Mouse (Mus musculus) neural tube, embryonic 11.5 days (tissue): ENCODE data around the gene Ogfr. TPM values are rescaled to one million over a fixed set of nuclear protein-coding genes. Genes with fewer than 3 reads are reported as not detected.

Experiments
- ATAC-seq: fragments of 200-750 bp; cut with Nextera tagmentation; 2 replicates; pipeline ENCODE4 v1.8.0; 2017; ENCODE audit warnings: moderate number of reproducible peaks, mild to moderate bottlenecking, moderate TSS enrichment, moderate library complexity; ENCODE audit not compliant: insufficient read depth, low FRiP score, low TSS enrichment
- DNase-seq: peaks from one replicate; pipeline ENCODE4 v3.0.0-alpha.2; 2015; ENCODE audit warnings: low spot score
- H3K27ac ChIP-seq: fragments of 300-500 bp; sonication (generic); 2 replicates; pipeline ENCODE4 v1.5.1; 2014; ENCODE audit warnings: low read depth, mild to moderate bottlenecking, low read length
- H3K27me3 ChIP-seq: fragments of 300-500 bp; sonication (generic); 2 replicates; pipeline ENCODE4 v1.6.1; 2014; ENCODE audit warnings: mild to moderate bottlenecking, low read length, mixed read lengths; ENCODE audit not compliant: control insufficient read depth, insufficient read depth
- H3K36me3 ChIP-seq: fragments of 300-500 bp; sonication (generic); 2 replicates; pipeline ENCODE4 v1.6.1; 2014; ENCODE audit warnings: mild to moderate bottlenecking, low read length, moderate library complexity, mixed read lengths; ENCODE audit not compliant: control insufficient read depth, insufficient read depth
- H3K4me1 ChIP-seq: fragments of 300-500 bp; sonication (generic); 2 replicates; pipeline ENCODE4 v1.6.1; 2014; ENCODE audit warnings: low read length, mixed read lengths; ENCODE audit not compliant: control insufficient read depth, insufficient read depth
- H3K4me2 ChIP-seq: fragments of 300-500 bp; sonication (generic); 2 replicates; pipeline ENCODE4 v1.6.1; 2014; ENCODE audit warnings: low read depth, mild to moderate bottlenecking, moderate library complexity
- H3K4me3 ChIP-seq: fragments of 300-500 bp; sonication (generic); 2 replicates; pipeline ENCODE4 v1.5.1; 2014; ENCODE audit warnings: low read depth, low read length
- H3K9ac ChIP-seq: fragments of 300-500 bp; sonication (generic); 2 replicates; pipeline ENCODE4 v1.6.1; 2014; ENCODE audit warnings: mild to moderate bottlenecking, low read length
- H3K9me3 ChIP-seq: fragments of 300-500 bp; sonication (generic); 2 replicates; pipeline ENCODE4 v1.6.1; 2016; ENCODE audit warnings: low read length; ENCODE audit not compliant: control insufficient read depth
- whole genome bisulfite sequencing: fragments of 180-500 bp; shearing (Covaris S2); extraction: QIAGEN DNeasy Blood & Tissue Kit; methylation state at CpG from one replicate; pipeline ENCODE4 v1.1.7; 2014; 5-methylcytosine and 5-hydroxymethylcytosine counted together
- polyA plus RNA-seq: library from polyadenylated mRNA; unstranded; fragments of >200 nt; fragmentation: Nextera tagmentation; extraction: Ambion mirVana; gene quantifications from 2 replicates; pipeline ENCODE4 v1.2.1, GENCODE M21; 2014

The Ogfr gene
- polyA plus RNA-seq, 1 experiment from 2014 or later: 106 TPM

- no peaks in the 10 kb centered on the region for H3K9me3 ChIP-seq
- WGBS: 57% methylated on average over 5 of the region's 5 CpGs
- DNase-seq: no peak
- H3K27me3 ChIP-seq: no peaks in the 10 kb centered on the region
- H3K27ac ChIP-seq: no peak overlapping the region
- H3K4me2 ChIP-seq: no peak overlapping the region
- H3K9ac ChIP-seq: no peak overlapping the region
- H3K4me3 ChIP-seq: no peak overlapping the region
- H3K4me1 ChIP-seq: no peaks in the 10 kb centered on the region
- no peaks in the 10 kb centered on the region for H3K36me3 ChIP-seq
- ATAC-seq: no peak
These were observed 26.9 kb upstream of the Ogfr start for GRCm38 (mm10) chr2:180562146-180562545.

GRCm38 (mm10) chr2:180563296-180563695, 25.7 kb upstream of the Ogfr start:
- H3K27me3 ChIP-seq: no peaks in the 10 kb centered on the region
- H3K36me3 ChIP-seq: no peaks in the 10 kb centered on the region
- H3K4me3 ChIP-seq: no peak overlapping the region
- ATAC-seq (no peak), DNase-seq (no peak)
- H3K9ac ChIP-seq: no peak overlapping the region
- H3K27ac ChIP-seq: no peak overlapping the region
- H3K9me3 ChIP-seq: no peaks in the 10 kb centered on the region
- no peak overlapping the region for H3K4me2 ChIP-seq
- WGBS: 52% methylated on average over 6 of the region's 6 CpGs
- H3K4me1 ChIP-seq: no peaks in the 10 kb centered on the region

GRCm38 (mm10) chr2:180563841-180564240, 25.2 kb upstream of the Ogfr start:
- no peak for ATAC-seq
- Histone ChIP-seq H3K9ac (no peak overlapping the region), H3K9me3 (no peaks in the 10 kb centered on the region), H3K36me3 (no peaks in the 10 kb centered on the region), H3K27me3 (no peaks in the 10 kb centered on the region), H3K4me1 (no peaks in the 10 kb centered on the region), H3K4me3 (no peak overlapping the region), H3K27ac (no peak overlapping the region), H3K4me2 (no peak overlapping the region)
- DNase-seq: peak; percentile 24
- 29% methylated on average over 5 of the region's 5 CpGs for WGBS

GRCm38 (mm10) chr2:180566240-180566913, 22.7 kb upstream of the Ogfr start:
- Histone ChIP-seq H3K4me1 (no peaks in the 10 kb centered on the region), H3K27me3 (no peaks in the 10 kb centered on the region), H3K9me3 (no peaks in the 10 kb centered on the region), H3K27ac (no peak overlapping the region), H3K4me3 (no peak overlapping the region), H3K4me2 (no peak overlapping the region), H3K9ac (no peak overlapping the region), H3K36me3 (no peaks in the 10 kb centered on the region)
- ATAC-seq (no peak), DNase-seq (peak; percentile 73)
- WGBS: 37% methylated on average over 13 of the region's 13 CpGs

- Histone ChIP-seq H3K27ac (no peak overlapping the region), H3K4me3 (no peak overlapping the region), H3K4me1 (no peaks in the 10 kb centered on the region), H3K9me3 (no peaks in the 10 kb centered on the region), H3K36me3 (no peaks in the 10 kb centered on the region), H3K27me3 (no peaks in the 10 kb centered on the region), H3K4me2 (no peak overlapping the region), H3K9ac (no peak overlapping the region)
- 74% methylated on average over 3 of the region's 3 CpGs for WGBS
- DNase-seq: no peak
- no peak for ATAC-seq
These were observed 19.9 kb upstream of the Ogfr start for GRCm38 (mm10) chr2:180569028-180569643.

- no peak for ATAC-seq
- H3K4me3 ChIP-seq: no peak overlapping the region
- H3K4me2 ChIP-seq: no peak overlapping the region
- H3K27me3 ChIP-seq: no peaks in the 10 kb centered on the region
- H3K36me3 ChIP-seq: no peaks in the 10 kb centered on the region
- H3K9ac ChIP-seq: no peak overlapping the region
- H3K27ac ChIP-seq: no peak overlapping the region
- H3K4me1 ChIP-seq: no peaks in the 10 kb centered on the region
- 44% methylated on average over 4 of the region's 4 CpGs for WGBS
- no peaks in the 10 kb centered on the region for H3K9me3 ChIP-seq
- DNase-seq: no peak
These were observed 12.6 kb upstream of the Ogfr start for GRCm38 (mm10) chr2:180576482-180576881.

- H3K9me3 ChIP-seq: no peaks in the 10 kb centered on the region
- DNase-seq: peak; percentile 83
- no peak overlapping the region for H3K4me2 ChIP-seq
- 5% methylated on average over 3 of the region's 3 CpGs for WGBS
- no peaks in the 10 kb centered on the region for H3K36me3 ChIP-seq
- no peak for ATAC-seq
- H3K27me3 ChIP-seq: no peaks in the 10 kb centered on the region
- no peak overlapping the region for H3K9ac ChIP-seq
- no peak overlapping the region for H3K27ac ChIP-seq
- H3K4me3 ChIP-seq: no peak overlapping the region
- 0 out of 2 replicates have a peak, but pooled peaks cover 4% of the 10 kb centered on the region for H3K4me1 ChIP-seq
These were observed 10.4 kb upstream of the Ogfr start for GRCm38 (mm10) chr2:180578686-180579085.

- Histone ChIP-seq H3K4me2 (no peak within 1 kb of the TSS), H3K36me3 (no peaks in the 10 kb centered on the region), H3K9me3 (no peaks in the 10 kb centered on the region), H3K4me3 (no peak within 1 kb of the TSS), H3K9ac (no peak within 1 kb of the TSS), H3K27ac (no peak within 1 kb of the TSS), H3K4me1 (0 out of 2 replicates have a peak, but pooled peaks cover 4% of the 10 kb centered on the region), H3K27me3 (no peaks in the 10 kb centered on the region)
- 81% methylated on average over 3 of the region's 3 CpGs for WGBS
- ATAC-seq: no peak
- no peak for DNase-seq
These were observed 8.0 kb upstream of the Ogfr start, which contains the start of gene Mrgbp for GRCm38 (mm10) chr2:180581002-180581401. Gene Mrgbp (plus strand): TSS chr2:180581304.
